Mouse (Mus musculus) lung, adult 18-20 months (tissue): ENCODE measurements around the gene Itgb6.
A peak's percentile ranks its signal among the peaks of the same experiment; 100 is the strongest.

Experiments used
- DNase-seq, 2 experiments: peaks; one replicate each; pipeline ENCODE4 v3.0.0; 2022; ENCODE audit warnings: mixed read lengths in 2 of 2

Itgb6 gene

GRCm38 (mm10) chr2:60671215-60671614 lies 51.2 kb downstream of the Itgb6 start:
- no peak for DNase-seq

- DNase-seq: peak; percentile 57 to 67
These were observed 59.4 kb downstream of the Itgb6 start for GRCm38 (mm10) chr2:60663071-60663470.

- no peak for DNase-seq
These were observed 62.5 kb downstream of the Itgb6 start for GRCm38 (mm10) chr2:60659993-60660392.

GRCm38 (mm10) chr2:60658992-60659391 lies 63.5 kb downstream of the Itgb6 start:
- DNase-seq: no peak

GRCm38 (mm10) chr2:60654828-60655227 lies 67.6 kb downstream of the Itgb6 start:
- DNase-seq: no peak

- DNase-seq: peak in 1 of 2 experiments; percentile 33
These were observed 72.3 kb downstream of the Itgb6 start for GRCm38 (mm10) chr2:60650155-60650554.

GRCm38 (mm10) chr2:60647650-60648049 lies 74.8 kb downstream of the Itgb6 start:
- DNase-seq: no peak

- no peak for DNase-seq
These were observed 75.9 kb downstream of the Itgb6 start for GRCm38 (mm10) chr2:60646583-60646982.

GRCm38 (mm10) chr2:60643406-60643805 lies 79.0 kb downstream of the Itgb6 start:
- DNase-seq: no peak

GRCm38 (mm10) chr2:60642606-60643005 lies 79.8 kb downstream of the Itgb6 start:
- no peak for DNase-seq

GRCm38 (mm10) chr2:60640342-60640672 lies 82.1 kb downstream of the Itgb6 start:
- no peak for DNase-seq

- DNase-seq: peak; percentile 6 to 13
These were observed 82.7 kb downstream of the Itgb6 start for GRCm38 (mm10) chr2:60639617-60640341.

GRCm38 (mm10) chr2:60636910-60637761 lies 85.3 kb downstream of the Itgb6 start:
- DNase-seq: peak in 1 of 2 experiments; percentile 7

GRCm38 (mm10) chr2:60636481-60636880 lies 86.0 kb downstream of the Itgb6 start:
- no peak for DNase-seq

- no peak for DNase-seq
These were observed 86.4 kb downstream of the Itgb6 start for GRCm38 (mm10) chr2:60636038-60636437.

GRCm38 (mm10) chr2:60632791-60633190 lies 89.7 kb downstream of the Itgb6 start:
- DNase-seq: peak in 1 of 2 experiments; percentile 26

GRCm38 (mm10) chr2:60630304-60630703 lies 92.1 kb downstream of the Itgb6 start:
- DNase-seq: no peak

- no peak for DNase-seq
These were observed 94.5 kb downstream of the Itgb6 start for GRCm38 (mm10) chr2:60627952-60628351.

GRCm38 (mm10) chr2:60627515-60627914 lies 94.9 kb downstream of the Itgb6 start:
- no peak for DNase-seq

GRCm38 (mm10) chr2:60625766-60626165 lies 96.7 kb downstream of the Itgb6 start:
- no peak for DNase-seq

GRCm38 (mm10) chr2:60622161-60622560 lies 100.3 kb downstream of the Itgb6 start:
- no peak for DNase-seq

GRCm38 (mm10) chr2:60614758-60615157 lies 107.7 kb downstream of the Itgb6 start:
- DNase-seq: no peak

- DNase-seq: no peak
These were observed 108.6 kb downstream of the Itgb6 start for GRCm38 (mm10) chr2:60613857-60614228.
